Mouse (Mus musculus) heart, embryonic 16.5 days (tissue): ENCODE data around the gene Cd79a. TPM values are rescaled to one million over a fixed set of nuclear protein-coding genes. Genes with fewer than 3 reads are reported as not detected.

Experiments
- ATAC-seq: fragments of 200-750 bp; cut with Nextera tagmentation; replicated peaks from 2 replicates; pipeline ENCODE4 v1.8.0; 2017; ENCODE audit warnings: moderate number of reproducible peaks; ENCODE audit not compliant: insufficient read depth, low FRiP score; ENCODE audit errors: extremely low read depth
- H3K27ac ChIP-seq: fragments of 300-500 bp; sonication (generic); 2 replicates; pipeline ENCODE4 v1.5.1; 2014; ENCODE audit warnings: mild to moderate bottlenecking, low read length, control low read depth, moderate library complexity
- H3K27me3 ChIP-seq: fragments of 300-500 bp; sonication (generic); 2 replicates; pipeline ENCODE4 v1.6.1; 2014; ENCODE audit warnings: low read length, mixed read lengths; ENCODE audit not compliant: control insufficient read depth, insufficient read depth
- H3K36me3 ChIP-seq: fragments of 300-500 bp; sonication (generic); 2 replicates; pipeline ENCODE4 v1.6.1; 2014; ENCODE audit not compliant: control insufficient read depth, insufficient read depth
- H3K4me1 ChIP-seq: fragments of 300-500 bp; sonication (generic); 2 replicates; pipeline ENCODE4 v1.6.1; 2014; ENCODE audit warnings: low read length, mixed read lengths; ENCODE audit not compliant: control insufficient read depth, insufficient read depth
- H3K4me2 ChIP-seq: fragments of 300-500 bp; sonication (generic); 2 replicates; pipeline ENCODE4 v1.6.1; 2014; ENCODE audit warnings: low read depth, mild to moderate bottlenecking, control low read depth, low read length
- H3K4me3 ChIP-seq: fragments of 300-500 bp; sonication (generic); 2 replicates; pipeline ENCODE4 v1.5.1; 2014; ENCODE audit warnings: mild to moderate bottlenecking, control low read depth, low read length
- H3K9ac ChIP-seq: fragments of 300-500 bp; sonication (generic); 2 replicates; pipeline ENCODE4 v1.6.1; 2014; ENCODE audit warnings: low read length, control low read depth
- H3K9me3 ChIP-seq: fragments of 300-500 bp; sonication (generic); replicated peaks from 2 replicates; pipeline ENCODE4 v1.6.1; 2016; ENCODE audit warnings: low read length; ENCODE audit not compliant: control insufficient read depth
- WGBS: fragments of 180-500 bp; shearing (Covaris S2); extraction: QIAGEN DNeasy Blood & Tissue Kit; methylation state at CpG from one replicate; pipeline ENCODE4 v1.1.7; 2014; 5-methylcytosine and 5-hydroxymethylcytosine counted together
- polyA plus RNA-seq: library from polyadenylated mRNA; unstranded; fragments of >200 nt; fragmentation: Nextera tagmentation; extraction: Ambion mirVana; gene quantifications from 2 replicates; pipeline ENCODE4 v1.2.1, GENCODE M21; 2015

Cd79a gene
- polyA plus RNA-seq, 1 experiment from 2014 or later = 0.38 TPM

- ATAC-seq = peak; percentile 93
- H3K27me3 ChIP-seq = no peaks in the 10 kb centered on the region
- peak within 1 kb of the TSS; percentile 100 for H3K9ac ChIP-seq
- WGBS = under 1% methylated on average over 57 of the region's 57 CpGs
- peaks cover 25% of the 10 kb centered on the region for H3K36me3 ChIP-seq
- no peaks in the 10 kb centered on the region for H3K9me3 ChIP-seq
- H3K4me1 ChIP-seq = peaks cover 21% of the 10 kb centered on the region
- peak within 1 kb of the TSS; percentile 95 for H3K4me3 ChIP-seq
- H3K27ac ChIP-seq = peak within 1 kb of the TSS; percentile 86
- H3K4me2 ChIP-seq = peak within 1 kb of the TSS; percentile 85
Observed at GRCm38 (mm10) chr7:24883896-24884692, 13.1 kb upstream of the Cd79a start, which contains the start of gene Rps19. Gene Rps19 (plus strand): TSS chr7:24884371.

- Histone ChIP-seq H3K4me3 (peak overlapping the region; percentile 95), H3K27ac (peak overlapping the region; percentile 86), H3K36me3 (peaks cover 32% of the 10 kb centered on the region), H3K27me3 (no peaks in the 10 kb centered on the region), H3K9me3 (no peaks in the 10 kb centered on the region), H3K4me2 (peak overlapping the region; percentile 85), H3K4me1 (peaks cover 21% of the 10 kb centered on the region), H3K9ac (peak overlapping the region; percentile 100)
- under 1% methylated on average over 47 of the region's 47 CpGs for WGBS
- ATAC-seq = 0 out of 2 replicates have a peak, but pooled peaks have one; percentile 0
Observed at GRCm38 (mm10) chr7:24884693-24885291, 12.4 kb upstream of the Cd79a start.

GRCm38 (mm10) chr7:24885468-24886307 is 11.5 kb upstream of the Cd79a start:
- Histone ChIP-seq H3K36me3 (peaks cover 36% of the 10 kb centered on the region), H3K4me3 (peak overlapping the region; percentile 95), H3K27me3 (no peaks in the 10 kb centered on the region), H3K27ac (no peak overlapping the region; the same call in 1 of the 2 replicates), H3K4me2 (peak overlapping the region; percentile 85), H3K9ac (peak overlapping the region; percentile 100), H3K9me3 (no peaks in the 10 kb centered on the region), H3K4me1 (peaks cover 21% of the 10 kb centered on the region)
- WGBS = 33% methylated on average over 12 of the region's 12 CpGs
- ATAC-seq = no peak

- H3K27ac ChIP-seq = no peak overlapping the region
- peak overlapping the region; percentile 100 for H3K9ac ChIP-seq
- H3K27me3 ChIP-seq = no peaks in the 10 kb centered on the region
- WGBS = 50% methylated on average over 4 of the region's 4 CpGs
- peak overlapping the region; percentile 85 for H3K4me2 ChIP-seq
- H3K4me3 ChIP-seq = peak overlapping the region; percentile 95
- H3K36me3 ChIP-seq = peaks cover 37% of the 10 kb centered on the region
- H3K9me3 ChIP-seq = no peaks in the 10 kb centered on the region
- peaks cover 21% of the 10 kb centered on the region for H3K4me1 ChIP-seq
- ATAC-seq = no peak
Observed at GRCm38 (mm10) chr7:24886308-24886633, 10.9 kb upstream of the Cd79a start.

GRCm38 (mm10) chr7:24887096-24887495 is 10.1 kb upstream of the Cd79a start:
- peaks cover 37% of the 10 kb centered on the region for H3K36me3 ChIP-seq
- no peak overlapping the region for H3K4me2 ChIP-seq
- H3K4me1 ChIP-seq = peaks cover 21% of the 10 kb centered on the region
- peak overlapping the region; percentile 100 for H3K9ac ChIP-seq
- no peak overlapping the region for H3K27ac ChIP-seq
- no peaks in the 10 kb centered on the region for H3K9me3 ChIP-seq
- no peaks in the 10 kb centered on the region for H3K27me3 ChIP-seq
- WGBS = 74% methylated on average over 4 of the region's 4 CpGs
- ATAC-seq = no peak
- H3K4me3 ChIP-seq = no peak overlapping the region

- H3K27me3 ChIP-seq = no peaks in the 10 kb centered on the region
- H3K9ac ChIP-seq = no peak overlapping the region
- no peak overlapping the region for H3K4me2 ChIP-seq
- no peaks in the 10 kb centered on the region for H3K9me3 ChIP-seq
- no peak overlapping the region for H3K4me3 ChIP-seq
- peaks cover 37% of the 10 kb centered on the region for H3K36me3 ChIP-seq
- H3K27ac ChIP-seq = no peak overlapping the region
- ATAC-seq = no peak
- peaks cover 21% of the 10 kb centered on the region for H3K4me1 ChIP-seq
- WGBS = 84% methylated on average over 6 of the region's 6 CpGs
Observed at GRCm38 (mm10) chr7:24889431-24890220, 7.6 kb upstream of the Cd79a start.

GRCm38 (mm10) chr7:24890281-24891216 is 6.6 kb upstream of the Cd79a start:
- H3K36me3 ChIP-seq = peaks cover 37% of the 10 kb centered on the region
- no peak overlapping the region for H3K27ac ChIP-seq

More at GRCm38 (mm10) chr7:24890281-24891216, 6.6 kb upstream of the Cd79a start:
- H3K9me3 ChIP-seq = no peaks in the 10 kb centered on the region
- no peak overlapping the region for H3K4me2 ChIP-seq
- peak; percentile 38; the same call in 1 of the 2 replicates for ATAC-seq
- no peak overlapping the region for H3K4me3 ChIP-seq
- no peak overlapping the region for H3K9ac ChIP-seq
- 27% methylated on average over 10 of the region's 10 CpGs for WGBS
- H3K27me3 ChIP-seq = no peaks in the 10 kb centered on the region
- peaks cover 18% of the 10 kb centered on the region for H3K4me1 ChIP-seq
